Mouse (Mus musculus) neural tube, embryonic 15.5 days (tissue): ENCODE data around the gene Olfr586. TPM values are rescaled to one million over a fixed set of nuclear protein-coding genes. Genes with fewer than 3 reads are reported as not detected.

Experiments
- ATAC-seq: fragments of 200-750 bp; cut with Nextera tagmentation; 2 replicates; pipeline ENCODE4 v1.8.0; 2017; ENCODE audit warnings: mild to moderate bottlenecking, moderate TSS enrichment, moderate library complexity; ENCODE audit not compliant: low FRiP score
- H3K27ac ChIP-seq: fragments of 300-500 bp; sonication (generic); replicated peaks from 2 replicates; pipeline ENCODE4 v1.5.1; 2015; ENCODE audit warnings: mild to moderate bottlenecking, inconsistent platforms
- H3K27me3 ChIP-seq: fragments of 300-500 bp; sonication (generic); replicated peaks from 2 replicates; pipeline ENCODE4 v1.6.1; 2015; ENCODE audit warnings: inconsistent platforms
- H3K36me3 ChIP-seq: fragments of 300-500 bp; sonication (generic); 2 replicates; pipeline ENCODE4 v1.6.1; 2015; ENCODE audit warnings: inconsistent platforms
- H3K4me1 ChIP-seq: fragments of 300-500 bp; sonication (generic); 2 replicates; pipeline ENCODE4 v1.6.1; 2015; ENCODE audit warnings: inconsistent platforms
- H3K4me2 ChIP-seq: fragments of 300-500 bp; sonication (generic); 2 replicates; pipeline ENCODE4 v1.6.1; 2015; ENCODE audit warnings: inconsistent platforms, mild to moderate bottlenecking, moderate library complexity
- H3K4me3 ChIP-seq: fragments of 300-500 bp; sonication (generic); replicated peaks from 2 replicates; pipeline ENCODE4 v1.5.1; 2015; ENCODE audit warnings: mild to moderate bottlenecking, inconsistent platforms
- H3K9ac ChIP-seq: fragments of 300-500 bp; sonication (generic); replicated peaks from 2 replicates; pipeline ENCODE4 v1.6.1; 2015; ENCODE audit warnings: mild to moderate bottlenecking, inconsistent platforms
- H3K9me3 ChIP-seq: fragments of 300-500 bp; sonication (generic); replicated peaks from 2 replicates; pipeline ENCODE4 v1.6.1; 2016; ENCODE audit warnings: inconsistent platforms
- WGBS: fragments of 180-500 bp; shearing (Covaris S2); methylation state at CpG from one replicate; pipeline ENCODE4 v1.1.7; 2015; ENCODE audit warnings: mixed read lengths; 5-methylcytosine and 5-hydroxymethylcytosine counted together
- polyA plus RNA-seq: library from polyadenylated mRNA; unstranded; fragments of >200 nt; fragmentation: Nextera tagmentation; extraction: Ambion mirVana; gene quantifications from 2 replicates; pipeline ENCODE4 v1.2.1, GENCODE M21; 2015

Olfr586 gene
- polyA plus RNA-seq: not detected in 2 replicates

DNA sequence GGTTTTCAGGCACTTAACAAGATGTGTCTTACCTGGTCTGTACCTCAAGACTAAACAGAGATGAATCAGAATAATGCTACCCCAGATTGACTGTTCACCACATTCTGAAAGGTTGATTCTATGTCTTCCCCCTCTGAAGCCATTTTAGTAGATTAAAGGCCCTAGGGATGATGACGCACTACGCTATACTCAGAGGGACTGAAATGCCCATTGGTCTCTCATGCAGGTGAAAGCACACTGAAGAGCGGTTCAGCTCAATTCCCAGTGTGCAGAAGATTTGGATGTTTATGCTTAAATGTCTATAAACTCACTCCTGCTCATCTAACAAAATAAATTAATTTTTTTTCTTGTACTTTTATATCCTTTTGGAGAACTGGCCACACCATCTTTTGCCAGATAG is at the start of gene Olfr586:
TSS of gene Olfr586 (minus strand) at position 101 of the 400 bp plus-strand sequence.
- H3K4me1 ChIP-seq: no peaks in the 10 kb centered on the region
- H3K36me3 ChIP-seq: no peaks in the 10 kb centered on the region
- WGBS: 94% methylated on average over 3 of the region's 3 CpGs
- H3K9me3 ChIP-seq: no peaks in the 10 kb centered on the region
- H3K27me3 ChIP-seq: no peaks in the 10 kb centered on the region
- H3K27ac ChIP-seq: no peak within 1 kb of the TSS
- ATAC-seq: no peak
- no peak within 1 kb of the TSS for H3K9ac ChIP-seq
- H3K4me3 ChIP-seq: no peak within 1 kb of the TSS
- H3K4me2 ChIP-seq: no peak within 1 kb of the TSS

DNA sequence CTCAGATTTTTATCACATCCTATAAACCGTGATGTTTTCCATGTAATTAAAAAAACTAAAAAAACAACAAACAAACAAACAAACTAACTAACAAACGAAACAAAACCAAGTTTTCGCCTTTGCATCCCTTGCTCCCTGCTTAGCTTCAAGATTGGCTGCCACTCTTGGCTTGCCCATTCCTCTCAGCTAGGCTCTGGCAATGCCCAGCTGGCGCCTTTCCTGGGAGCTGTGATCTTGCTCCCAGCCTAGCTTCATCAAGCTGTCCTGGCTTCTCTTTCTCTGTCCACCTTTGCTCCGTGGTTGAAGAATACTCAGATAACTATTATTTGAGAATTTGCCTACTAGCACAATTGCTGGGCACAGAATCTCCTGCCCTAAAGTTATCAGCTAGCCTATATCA is 44.3 kb upstream of the Olfr586 start:
- Histone ChIP-seq H3K4me2 (no peak overlapping the region), H3K27me3 (no peaks in the 10 kb centered on the region), H3K4me3 (no peak overlapping the region), H3K36me3 (no peaks in the 10 kb centered on the region), H3K27ac (no peak overlapping the region), H3K9ac (no peak overlapping the region), H3K4me1 (no peaks in the 10 kb centered on the region), H3K9me3 (no peaks in the 10 kb centered on the region)
- ATAC-seq: no peak
- 85% methylated on average over 5 of the region's 5 CpGs for WGBS

DNA sequence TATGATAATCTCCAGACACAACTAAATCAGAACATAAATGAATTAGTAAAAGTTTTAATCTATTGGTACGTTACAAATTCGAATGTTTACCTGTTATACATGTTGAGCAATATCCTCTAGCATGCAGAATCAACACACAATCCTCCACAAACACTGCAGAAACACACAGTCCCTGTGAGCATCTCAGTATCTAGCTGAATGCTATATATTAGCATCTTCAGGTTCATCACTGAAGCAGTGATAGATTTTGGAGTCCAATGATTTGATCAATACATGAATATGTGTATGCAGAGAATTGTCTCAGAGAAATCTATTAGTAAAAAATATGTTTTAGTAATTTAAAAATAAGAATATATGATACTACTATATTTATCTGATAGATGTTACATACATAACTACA is 30.8 kb upstream of the Olfr586 start, which contains the start of gene Olfr589:
TSS of gene Olfr589 (minus strand) at position 101 of the 400 bp plus-strand sequence.
- 72% methylated on average over 2 of the region's 2 CpGs for WGBS
- no peak within 1 kb of the TSS for H3K9ac ChIP-seq
- no peaks in the 10 kb centered on the region for H3K27me3 ChIP-seq
- H3K4me1 ChIP-seq: no peaks in the 10 kb centered on the region
- no peak within 1 kb of the TSS for H3K4me3 ChIP-seq
- no peaks in the 10 kb centered on the region for H3K9me3 ChIP-seq
- H3K36me3 ChIP-seq: no peaks in the 10 kb centered on the region
- H3K27ac ChIP-seq: no peak within 1 kb of the TSS
- ATAC-seq: no peak
- no peak within 1 kb of the TSS for H3K4me2 ChIP-seq

DNA sequence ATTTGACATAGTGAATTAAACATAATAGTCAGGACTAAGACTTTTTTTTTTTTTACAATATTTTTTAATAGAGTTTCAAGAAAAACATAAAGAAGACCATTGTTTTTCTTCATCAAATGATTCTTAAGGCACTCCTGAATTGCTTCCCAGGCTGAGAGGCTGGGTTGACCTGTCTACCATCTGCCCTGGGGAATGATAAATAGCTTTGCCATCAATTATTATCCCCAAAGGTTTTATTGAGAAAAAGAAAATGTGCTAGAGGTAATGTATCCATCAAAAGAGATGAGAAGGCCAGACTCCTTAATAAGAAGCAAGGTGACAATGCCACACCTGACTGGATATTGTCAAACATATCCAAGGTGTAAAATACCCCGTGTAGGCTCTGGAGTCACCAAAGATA is 15.1 kb upstream of the Olfr586 start, which contains the start of gene Olfr588-ps1:
TSS of gene Olfr588-ps1 (plus strand) at position 301 of the 400 bp plus-strand sequence.
- H3K4me3 ChIP-seq: no peak within 1 kb of the TSS
- no peak for ATAC-seq
- no peak within 1 kb of the TSS for H3K4me2 ChIP-seq
- H3K27me3 ChIP-seq: no peaks in the 10 kb centered on the region
- no peak within 1 kb of the TSS for H3K9ac ChIP-seq
- WGBS: 88% methylated on average over 1 of the region's 1 CpGs
- no peaks in the 10 kb centered on the region for H3K9me3 ChIP-seq
- no peak within 1 kb of the TSS for H3K27ac ChIP-seq
- H3K4me1 ChIP-seq: no peaks in the 10 kb centered on the region
- no peaks in the 10 kb centered on the region for H3K36me3 ChIP-seq

DNA sequence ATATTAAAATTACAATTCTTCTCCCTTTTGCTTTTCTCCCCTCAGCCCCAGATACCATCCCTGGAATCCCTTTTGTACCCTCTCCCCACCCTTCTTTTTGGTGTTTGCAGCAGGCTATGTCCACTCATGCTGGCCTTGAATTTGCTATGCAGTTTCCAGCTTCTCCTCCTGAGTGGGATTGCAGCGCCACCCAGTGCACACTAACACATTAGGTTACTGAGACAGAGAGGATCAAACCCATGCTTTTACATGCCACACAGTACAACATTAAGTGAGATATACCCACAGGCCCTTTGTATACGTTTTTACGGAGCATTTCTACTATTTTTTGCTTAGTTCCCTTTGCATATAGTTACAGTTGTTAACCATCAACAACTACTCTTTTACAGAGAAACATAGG is 6.0 kb downstream of the Olfr586 start:
- 51% methylated on average over 3 of the region's 3 CpGs for WGBS
- no peak overlapping the region for H3K27ac ChIP-seq
- H3K36me3 ChIP-seq: no peaks in the 10 kb centered on the region
- no peak overlapping the region for H3K9ac ChIP-seq
- no peaks in the 10 kb centered on the region for H3K4me1 ChIP-seq
- no peak overlapping the region for H3K4me3 ChIP-seq
- no peaks in the 10 kb centered on the region for H3K27me3 ChIP-seq
- H3K9me3 ChIP-seq: no peaks in the 10 kb centered on the region
- H3K4me2 ChIP-seq: no peak overlapping the region
- no peak for ATAC-seq

DNA sequence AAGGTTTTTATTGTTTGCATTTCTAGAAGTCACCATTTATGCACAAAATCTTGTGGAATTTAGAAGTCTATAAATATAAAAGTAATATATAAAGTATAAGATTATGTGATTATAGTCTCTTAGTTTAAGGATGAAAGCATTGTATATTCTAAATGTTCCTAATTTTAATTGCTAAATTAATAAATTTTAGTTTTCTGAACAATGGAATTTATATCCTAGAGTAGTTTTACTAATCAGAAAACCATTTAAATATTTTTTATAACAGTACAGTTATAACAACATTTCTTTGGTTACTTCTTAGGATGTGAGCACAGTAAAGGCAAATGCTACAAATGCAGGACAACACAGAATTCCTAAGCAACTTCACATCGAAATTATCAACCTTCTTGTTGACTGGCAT is 28.0 kb downstream of the Olfr586 start, which contains the start of gene Olfr585:
TSS of gene Olfr585 (plus strand) at position 301 of the 400 bp plus-strand sequence.
- no peaks in the 10 kb centered on the region for H3K9me3 ChIP-seq
- no peak within 1 kb of the TSS for H3K4me3 ChIP-seq
- ATAC-seq: no peak
- no peak within 1 kb of the TSS for H3K4me2 ChIP-seq
- H3K27me3 ChIP-seq: no peaks in the 10 kb centered on the region
- H3K9ac ChIP-seq: no peak within 1 kb of the TSS
- WGBS: 90% methylated on average over 1 of the region's 1 CpGs
- no peaks in the 10 kb centered on the region for H3K4me1 ChIP-seq
- no peaks in the 10 kb centered on the region for H3K36me3 ChIP-seq
- no peak within 1 kb of the TSS for H3K27ac ChIP-seq

DNA sequence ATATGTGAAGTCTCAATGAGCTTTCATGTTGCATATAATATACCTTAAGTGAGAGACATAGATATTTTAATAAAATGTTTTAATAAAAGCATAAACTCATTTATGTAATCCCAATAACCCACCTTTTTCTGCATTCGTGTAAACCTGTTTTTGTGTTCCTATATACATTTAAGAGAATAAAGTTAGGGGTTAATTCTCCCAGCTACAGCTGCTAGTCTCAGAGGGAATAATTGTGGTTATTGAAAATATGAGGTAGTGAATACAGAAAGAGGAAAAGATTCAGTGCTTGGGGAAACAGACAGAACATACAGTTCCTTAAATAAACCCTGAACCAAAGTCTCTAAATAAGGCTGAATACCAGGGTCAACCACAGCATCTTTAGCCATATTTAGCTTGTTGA is 43.9 kb downstream of the Olfr586 start, which contains the start of gene Olfr584:
TSS of gene Olfr584 (plus strand) at position 301 of the 400 bp plus-strand sequence.
- H3K27me3 ChIP-seq: no peaks in the 10 kb centered on the region
- no peak within 1 kb of the TSS for H3K9ac ChIP-seq
- H3K4me3 ChIP-seq: no peak within 1 kb of the TSS
- H3K4me1 ChIP-seq: no peaks in the 10 kb centered on the region
- no peak within 1 kb of the TSS for H3K27ac ChIP-seq
- H3K36me3 ChIP-seq: no peaks in the 10 kb centered on the region
- no peak for ATAC-seq
- H3K9me3 ChIP-seq: peaks cover 11% of the 10 kb centered on the region
- 86% methylated on average over 1 of the region's 1 CpGs for WGBS
- H3K4me2 ChIP-seq: no peak within 1 kb of the TSS

Other genes starting within 250 kb of the Olfr586 start
- gene Olfr568, start 248.5 kb downstream of the Olfr586 start, polyA plus RNA-seq: not detected in 2 replicates
- not detected in 2 replicates for gene Olfr569, start 234.8 kb downstream of the Olfr586 start, polyA plus RNA-seq
- not detected in 2 replicates for gene Olfr570, start 231.1 kb downstream of the Olfr586 start, polyA plus RNA-seq
- not detected in 2 replicates for gene Olfr571, start 208.1 kb downstream of the Olfr586 start, polyA plus RNA-seq
- not detected in 2 replicates for gene Olfr572, start 201.2 kb downstream of the Olfr586 start, polyA plus RNA-seq
- not detected in 2 replicates for gene Olfr573-ps1, start 183.1 kb downstream of the Olfr586 start, polyA plus RNA-seq
- not detected in 2 replicates for gene Olfr574, start 177.2 kb downstream of the Olfr586 start, polyA plus RNA-seq
- gene Olfr575, start 166.9 kb downstream of the Olfr586 start, polyA plus RNA-seq: not detected in 2 replicates
- gene Olfr576, start 163.0 kb downstream of the Olfr586 start, polyA plus RNA-seq: not detected in 2 replicates
- not detected in 2 replicates for gene Olfr577, start 149.7 kb downstream of the Olfr586 start, polyA plus RNA-seq
- not detected in 2 replicates for gene Olfr578, start 136.3 kb downstream of the Olfr586 start, polyA plus RNA-seq
- not detected in 2 replicates for gene Olfr582, start 87.6 kb downstream of the Olfr586 start, polyA plus RNA-seq
- gene Olfr583, start 74.3 kb downstream of the Olfr586 start, polyA plus RNA-seq: not detected in 2 replicates
- gene Olfr584, start 43.8 kb downstream of the Olfr586 start, polyA plus RNA-seq: not detected in 2 replicates
- not detected in 2 replicates for gene Olfr585, start 27.9 kb downstream of the Olfr586 start, polyA plus RNA-seq
- gene Olfr588-ps1, start 15.2 kb upstream of the Olfr586 start, polyA plus RNA-seq: not detected in 2 replicates
- gene Olfr589, start 30.7 kb upstream of the Olfr586 start, polyA plus RNA-seq: not detected in 2 replicates
- not detected in 2 replicates for gene Olfr591, start 52.7 kb upstream of the Olfr586 start, polyA plus RNA-seq
- gene Olfr592, start 59.2 kb upstream of the Olfr586 start, polyA plus RNA-seq: not detected in 2 replicates
- not detected in 2 replicates for gene Olfr593, start 86.2 kb upstream of the Olfr586 start, polyA plus RNA-seq
- gene Olfr594, start 91.4 kb upstream of the Olfr586 start, polyA plus RNA-seq: not detected in 2 replicates
- not detected in 2 replicates for gene Usp17ld, start 126.9 kb upstream of the Olfr586 start, polyA plus RNA-seq
- not detected in 2 replicates for gene Olfr596, start 180.0 kb upstream of the Olfr586 start, polyA plus RNA-seq
- not detected in 2 replicates for gene Olfr597, start 190.7 kb upstream of the Olfr586 start, polyA plus RNA-seq
- not detected in 2 replicates for gene Olfr598, start 197.9 kb upstream of the Olfr586 start, polyA plus RNA-seq
- gene Olfr599, start 210.3 kb upstream of the Olfr586 start, polyA plus RNA-seq: not detected in 2 replicates
- gene Olfr600, start 224.0 kb upstream of the Olfr586 start, polyA plus RNA-seq: not detected in 2 replicates
- not detected in 2 replicates for gene Olfr601, start 237.0 kb upstream of the Olfr586 start, polyA plus RNA-seq